Mouse (Mus musculus): ENCODE data around the gene Gm42688. TPM values are rescaled to one million over a fixed set of nuclear protein-coding genes. Genes with fewer than 3 reads are reported as not detected.

The Gm42688 gene
- total and polyA plus RNA-seq, 2 experiments = 1.8 to 2.5 TPM

DNA sequence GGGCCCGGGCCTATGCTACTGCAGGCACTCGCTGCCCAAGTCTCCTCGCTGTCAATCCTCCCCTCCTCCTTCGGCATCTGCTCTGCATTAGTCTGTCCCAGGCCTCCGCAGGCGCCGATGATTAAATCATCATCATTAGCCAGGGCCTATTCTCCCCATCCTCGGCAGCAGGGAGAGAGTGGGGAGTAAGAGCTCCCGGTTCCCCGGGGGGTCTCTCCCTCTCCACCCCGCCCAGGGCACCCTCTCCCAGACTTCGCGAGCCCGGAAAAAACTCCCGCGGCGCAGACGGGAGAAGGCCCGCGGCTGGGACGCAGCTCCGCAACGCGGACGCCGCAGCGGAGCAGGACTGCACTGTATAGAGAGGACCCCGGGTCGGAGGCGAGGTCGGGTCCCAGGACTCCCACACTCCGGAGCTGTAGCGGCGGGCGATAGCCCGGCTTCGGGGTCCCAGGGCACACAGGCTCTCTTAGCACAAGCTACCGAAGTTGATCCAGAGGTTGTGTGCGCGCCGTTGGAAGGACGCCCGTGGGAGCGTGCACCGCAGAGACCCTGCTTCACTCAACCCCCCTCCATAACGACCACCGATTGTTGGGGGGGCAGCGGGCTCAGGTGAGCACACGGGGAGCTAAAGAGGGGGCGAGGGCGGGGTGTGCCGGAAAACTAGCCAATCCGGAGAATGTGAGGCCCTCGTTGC is 23.6 kb upstream of the Gm42688 start, which contains the start of gene Pcgf1:
Pcgf1 (plus strand) TSS at position 240 of the 694 bp plus-strand sequence.
- TF ChIP-seq CTCF (IDR thresholded peaks at IDR 0.05; ENCODE audit: low read depth, low read length) (no peak), POLR2A (IDR thresholded peaks at IDR 0.05; ENCODE audit: extremely low read depth, insufficient read depth, low read length) (0 out of 2 replicates have a peak, but pooled peaks have one; percentile 34)
- Histone ChIP-seq H3K27me3 (ENCODE audit: control insufficient read depth, insufficient read depth, low read length) (no peaks in the 10 kb centered on the region; the same call in 1 of the 2 replicates), H3K27ac (replicated peaks; ENCODE audit: insufficient read depth, low read depth, low read length) (peak within 1 kb of the TSS; percentile 69), H3K9ac (ENCODE audit: low read depth, low read length) (peak within 1 kb of the TSS; percentile 86), H3K4me3 (ENCODE audit: insufficient read depth, low read depth, low read length) (peak within 1 kb of the TSS; percentile 75), H3K4me1 (ENCODE audit: control insufficient read depth, insufficient read depth, low read length) (peaks cover 13% of the 10 kb centered on the region), H3K36me3 (ENCODE audit: control insufficient read depth, insufficient read depth, low read length) (peaks cover 4% of the 10 kb centered on the region; the same call in 1 of the 2 replicates), H3K79me2 (ENCODE audit: control insufficient read depth, insufficient read depth, low read length) (no peaks in the 10 kb centered on the region)
- no peak for DNase-seq (ENCODE audit: extremely low read depth, low read depth, low spot score)
- under 1% methylated on average over 54 of the region's 54 CpGs for WGBS

DNA sequence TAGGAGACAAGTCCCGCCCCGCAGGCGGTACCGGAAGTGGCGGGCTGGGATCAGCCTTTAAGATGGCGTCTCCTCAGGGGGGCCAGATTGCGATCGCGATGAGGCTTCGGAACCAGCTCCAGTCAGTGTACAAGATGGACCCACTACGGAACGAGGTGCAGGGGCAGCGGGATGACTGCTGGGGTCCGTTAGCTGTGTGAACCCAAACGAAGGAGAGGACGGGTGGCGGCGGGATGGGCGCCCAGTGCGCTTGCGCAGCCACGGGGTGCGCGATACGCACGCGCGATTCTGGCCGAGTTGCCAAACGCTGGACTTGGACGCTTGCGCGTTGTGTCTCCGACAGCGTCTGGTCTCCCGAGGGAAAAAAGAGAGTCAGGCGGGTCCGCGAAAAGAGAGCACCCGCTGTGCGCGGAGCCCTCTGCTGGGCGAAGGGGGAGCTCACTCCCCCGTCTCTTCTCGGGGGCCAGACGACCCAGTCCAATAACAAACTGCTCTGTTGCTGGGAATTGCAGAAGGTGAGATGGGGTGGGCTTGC is 23.0 kb upstream of the Gm42688 start:
- DNase-seq (ENCODE audit: extremely low read depth, low read depth, low spot score) = peak; percentile 82
- H3K4me1 ChIP-seq (ENCODE audit: control insufficient read depth, insufficient read depth, low read length) = peaks cover 13% of the 10 kb centered on the region
- H3K36me3 ChIP-seq (ENCODE audit: control insufficient read depth, insufficient read depth, low read length) = peaks cover 4% of the 10 kb centered on the region; the same call in 1 of the 2 replicates
- H3K4me3 ChIP-seq (ENCODE audit: insufficient read depth, low read depth, low read length) = peak overlapping the region; percentile 75
- no peaks in the 10 kb centered on the region for H3K27me3 ChIP-seq (ENCODE audit: control insufficient read depth, insufficient read depth, low read length)
- H3K79me2 ChIP-seq (ENCODE audit: control insufficient read depth, insufficient read depth, low read length) = no peaks in the 10 kb centered on the region
- H3K9ac ChIP-seq (ENCODE audit: low read depth, low read length) = peak overlapping the region; percentile 81
- WGBS = under 1% methylated on average over 46 of the region's 46 CpGs
- TF ChIP-seq CTCF (IDR thresholded peaks at IDR 0.05; ENCODE audit: low read depth, low read length) = peak; percentile 62
- TF ChIP-seq POLR2A (IDR thresholded peaks at IDR 0.05; ENCODE audit: extremely low read depth, insufficient read depth, low read length) = no peak
- peak overlapping the region; percentile 69 for H3K27ac ChIP-seq (replicated peaks; ENCODE audit: insufficient read depth, low read depth, low read length)

DNA sequence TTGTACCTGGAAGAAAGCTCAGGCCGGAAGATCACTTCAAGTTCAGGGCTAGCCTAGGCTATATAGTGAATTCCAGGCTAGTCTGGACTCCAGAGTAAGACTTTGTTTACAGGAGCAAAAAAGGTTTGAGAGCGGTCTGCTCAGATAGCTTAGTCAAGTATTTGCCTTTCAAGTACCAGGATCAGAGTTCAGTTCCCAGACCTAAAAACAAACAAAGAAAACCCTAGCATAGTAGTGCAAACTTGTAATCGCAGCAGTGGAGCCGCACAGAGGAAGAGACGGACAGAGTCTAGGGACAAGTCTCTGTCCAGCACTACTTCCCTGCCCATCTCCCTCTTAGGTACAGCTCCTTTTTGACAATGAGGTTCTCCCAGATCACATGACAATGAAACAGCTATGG is 21.2 kb upstream of the Gm42688 start:
- H3K27me3 ChIP-seq (ENCODE audit: control insufficient read depth, insufficient read depth, low read length) = no peaks in the 10 kb centered on the region
- peaks cover 13% of the 10 kb centered on the region for H3K4me1 ChIP-seq (ENCODE audit: control insufficient read depth, insufficient read depth, low read length)
- no peak overlapping the region for H3K9ac ChIP-seq (ENCODE audit: low read depth, low read length)
- DNase-seq (ENCODE audit: extremely low read depth, low read depth, low spot score) = peak; percentile 77
- H3K36me3 ChIP-seq (ENCODE audit: control insufficient read depth, insufficient read depth, low read length) = peaks cover 4% of the 10 kb centered on the region; the same call in 1 of the 2 replicates
- no peak for TF ChIP-seq CTCF (IDR thresholded peaks at IDR 0.05; ENCODE audit: low read depth, low read length)
- no peak for TF ChIP-seq POLR2A (IDR thresholded peaks at IDR 0.05; ENCODE audit: extremely low read depth, insufficient read depth, low read length)
- H3K27ac ChIP-seq (replicated peaks; ENCODE audit: insufficient read depth, low read depth, low read length) = no peak overlapping the region; the same call in 1 of the 2 replicates
- no peak overlapping the region for H3K4me3 ChIP-seq (ENCODE audit: insufficient read depth, low read depth, low read length)
- H3K79me2 ChIP-seq (ENCODE audit: control insufficient read depth, insufficient read depth, low read length) = no peaks in the 10 kb centered on the region
- 35% methylated on average over 5 of the region's 5 CpGs for WGBS

DNA sequence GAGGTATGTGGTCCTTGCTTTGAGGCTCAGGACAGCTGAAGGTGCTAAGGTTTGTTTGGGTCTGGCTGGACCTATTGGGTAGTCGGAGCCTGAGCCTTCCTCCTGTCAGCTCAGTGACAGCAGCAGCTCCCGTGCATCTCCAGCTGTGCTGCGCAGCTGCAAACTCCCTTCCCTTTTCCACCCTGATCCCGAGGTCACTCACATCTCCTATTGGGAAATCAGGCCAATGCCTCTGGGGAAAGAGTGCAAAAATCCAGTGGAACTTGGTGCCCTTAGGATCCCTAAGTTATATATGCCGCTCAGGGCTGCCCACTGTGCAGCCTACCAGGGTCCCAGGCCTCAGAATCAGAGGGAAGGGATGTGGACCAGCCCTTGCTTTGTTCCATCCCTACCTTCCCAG is 17.9 kb upstream of the Gm42688 start:
- H3K27me3 ChIP-seq (ENCODE audit: control insufficient read depth, insufficient read depth, low read length) = peaks cover 5% of the 10 kb centered on the region; the same call in 1 of the 2 replicates
- WGBS = 20% methylated on average over 5 of the region's 5 CpGs
- DNase-seq (ENCODE audit: extremely low read depth, low read depth, low spot score) = peak; percentile 60

DNA sequence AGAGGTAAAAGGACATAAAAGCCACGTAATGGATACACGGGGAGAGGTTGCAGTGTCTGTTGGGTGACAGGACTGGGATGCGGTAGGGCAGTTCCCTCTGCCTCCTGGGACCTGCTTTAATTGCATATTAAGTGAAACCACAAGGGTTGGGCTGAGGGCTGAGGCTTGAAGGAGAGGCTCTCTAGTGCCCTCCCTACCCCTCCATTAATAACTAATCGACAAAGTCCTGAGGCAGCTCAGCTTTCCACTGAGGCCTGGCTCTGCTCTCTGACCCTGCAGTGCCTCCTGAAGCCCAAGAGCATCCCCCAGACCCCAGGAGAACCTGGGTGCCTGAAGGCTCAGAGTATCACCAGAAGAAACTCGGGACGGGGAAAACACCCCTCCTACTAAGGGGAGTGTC is 16.9 kb upstream of the Gm42688 start:
- H3K4me1 ChIP-seq (ENCODE audit: control insufficient read depth, insufficient read depth, low read length) = peaks cover 9% of the 10 kb centered on the region; the same call in 1 of the 2 replicates
- WGBS = 55% methylated on average over 6 of the region's 6 CpGs
- TF ChIP-seq POLR2A (IDR thresholded peaks at IDR 0.05; ENCODE audit: extremely low read depth, insufficient read depth, low read length) = no peak
- TF ChIP-seq CTCF (IDR thresholded peaks at IDR 0.05; ENCODE audit: low read depth, low read length) = no peak
- peaks cover 5% of the 10 kb centered on the region for H3K27me3 ChIP-seq (ENCODE audit: control insufficient read depth, insufficient read depth, low read length)
- peaks cover 4% of the 10 kb centered on the region; the same call in 1 of the 2 replicates for H3K36me3 ChIP-seq (ENCODE audit: control insufficient read depth, insufficient read depth, low read length)
- H3K9ac ChIP-seq (ENCODE audit: low read depth, low read length) = no peak overlapping the region
- H3K4me3 ChIP-seq (ENCODE audit: insufficient read depth, low read depth, low read length) = no peak overlapping the region
- H3K79me2 ChIP-seq (ENCODE audit: control insufficient read depth, insufficient read depth, low read length) = no peaks in the 10 kb centered on the region
- no peak for DNase-seq (ENCODE audit: extremely low read depth, low read depth, low spot score)
- H3K27ac ChIP-seq (replicated peaks; ENCODE audit: insufficient read depth, low read depth, low read length) = no peak overlapping the region

More for the DNA sequence above, 17.9 kb upstream of the Gm42688 start:
- Histone ChIP-seq H3K4me3 (ENCODE audit: insufficient read depth, low read depth, low read length) (no peak overlapping the region), H3K4me1 (ENCODE audit: control insufficient read depth, insufficient read depth, low read length) (peaks cover 13% of the 10 kb centered on the region), H3K27ac (replicated peaks; ENCODE audit: insufficient read depth, low read depth, low read length) (no peak overlapping the region), H3K9ac (ENCODE audit: low read depth, low read length) (no peak overlapping the region), H3K36me3 (ENCODE audit: control insufficient read depth, insufficient read depth, low read length) (peaks cover 4% of the 10 kb centered on the region; the same call in 1 of the 2 replicates), H3K79me2 (ENCODE audit: control insufficient read depth, insufficient read depth, low read length) (no peaks in the 10 kb centered on the region)
- TF ChIP-seq POLR2A (IDR thresholded peaks at IDR 0.05; ENCODE audit: extremely low read depth, insufficient read depth, low read length) (no peak), CTCF (IDR thresholded peaks at IDR 0.05; ENCODE audit: low read depth, low read length) (no peak)

All from liver, adult 2 months (tissue).